ENCODE assay signal across 12 mouse cellular contexts in genomic region chr1:135507572-135508348, GRCm38 (mm10).
DNase-seq lines count a peak whose midpoint lies in the region; ATAC-seq lines count a peak whose summit lies in the region.
"Had no signal": no experiment of that assay in that cellular context is flagged by ENCODE, and none has a peak within 500 bp of the region (broad histone marks: within the 10 kb centered on the region; RNA-seq: fewer than 3 reads in every experiment).

No protein-coding gene starts in this region.

- no peak for DNase-seq in heart, postnatal 25 days (ENCODE audit: low spot score)
- peak; percentile 98 for DNase-seq in R1 (ENCODE audit: low read depth, low spot score)
- no peak for DNase-seq in yolk sac, embryonic 10.5 days (ENCODE audit: low spot score)
- no peak for DNase-seq in right cerebral cortex, postnatal 25 days
- DNase-seq: cerebellum, adult 9-10 months; kidney, postnatal 36 days; thymus, adult 18-20 months had no signal

- H3K4me2 ChIP-seq in heart, embryonic 11.5 days: peak overlapping the region; percentile 77
- peak overlapping the region; percentile 81 for H3K4me2 ChIP-seq in heart, embryonic 16.5 days (ENCODE audit: low read depth, low read length)
- peak overlapping the region; percentile 88 for H3K4me2 ChIP-seq in limb, embryonic 13.5 days (replicated peaks)
- no peak overlapping the region for H3K4me2 ChIP-seq in liver, embryonic 12.5 days
- H3K4me2 ChIP-seq: liver, embryonic 11.5 days had no signal

- H3K27me3 ChIP-seq in heart, embryonic 11.5 days (ENCODE audit: control insufficient read depth, insufficient read depth, low read length): no peaks in the 10 kb centered on the region
- H3K27me3 ChIP-seq in heart, embryonic 16.5 days (ENCODE audit: control insufficient read depth, insufficient read depth, low read length): no peaks in the 10 kb centered on the region
- H3K27me3 ChIP-seq in limb, embryonic 13.5 days: 0 out of 2 replicates have a peak, but pooled peaks cover 2% of the 10 kb centered on the region
- H3K27me3 ChIP-seq in liver, embryonic 12.5 days (replicated peaks): peaks cover 50% of the 10 kb centered on the region

- WGBS in heart, embryonic 11.5 days (ENCODE audit: insufficient replicate concordance): 36% methylated on average over 14 of the region's 14 CpGs
- 48% methylated on average over 14 of the region's 14 CpGs for WGBS in heart, embryonic 16.5 days
- 14% methylated on average over 14 of the region's 14 CpGs for WGBS in limb, embryonic 13.5 days
- WGBS in liver, embryonic 12.5 days (ENCODE audit: insufficient replicate concordance): 54% methylated on average over 14 of the region's 14 CpGs

- intact Hi-C loops in heart, postnatal 25 days (cut with DNase I): no loop called here

- no peaks in the 10 kb centered on the region for H3K36me3 ChIP-seq in heart, embryonic 11.5 days (ENCODE audit: control insufficient read depth, insufficient read depth, low read length)
- 0 out of 2 replicates have a peak, but pooled peaks cover 3% of the 10 kb centered on the region for H3K36me3 ChIP-seq in heart, embryonic 16.5 days (ENCODE audit: control insufficient read depth, insufficient read depth)
- H3K36me3 ChIP-seq in limb, embryonic 13.5 days: no peaks in the 10 kb centered on the region
- H3K36me3 ChIP-seq in liver, embryonic 12.5 days: no peaks in the 10 kb centered on the region

- H3K4me1 ChIP-seq in heart, embryonic 11.5 days (ENCODE audit: control insufficient read depth, insufficient read depth, low read length): peaks cover 32% of the 10 kb centered on the region
- H3K4me1 ChIP-seq in heart, embryonic 16.5 days (ENCODE audit: control insufficient read depth, insufficient read depth, low read length): peaks cover 48% of the 10 kb centered on the region
- H3K4me1 ChIP-seq in limb, embryonic 13.5 days: peaks cover 52% of the 10 kb centered on the region
- H3K4me1 ChIP-seq in liver, embryonic 12.5 days: peaks cover 16% of the 10 kb centered on the region

- H3K9me3 ChIP-seq in heart, embryonic 11.5 days (replicated peaks; ENCODE audit: control insufficient read depth, low read length): no peaks in the 10 kb centered on the region
- H3K9me3 ChIP-seq in heart, embryonic 16.5 days (replicated peaks; ENCODE audit: control insufficient read depth, low read length): no peaks in the 10 kb centered on the region
- H3K9me3 ChIP-seq in limb, embryonic 13.5 days: no peaks in the 10 kb centered on the region
- no peaks in the 10 kb centered on the region for H3K9me3 ChIP-seq in liver, embryonic 12.5 days (replicated peaks)

- no peak overlapping the region for H3K27ac ChIP-seq in heart, embryonic 11.5 days (ENCODE audit: low read depth, low read length)
- peak overlapping the region; percentile 15; the same call in 1 of the 2 replicates for H3K27ac ChIP-seq in heart, embryonic 16.5 days (ENCODE audit: low read length)
- H3K27ac ChIP-seq in limb, embryonic 13.5 days: no peak overlapping the region
- H3K27ac ChIP-seq in liver, embryonic 12.5 days: no peak overlapping the region

- H3K4me3 ChIP-seq in heart, embryonic 11.5 days (ENCODE audit: low read depth, low read length): peak overlapping the region; percentile 63
- H3K4me3 ChIP-seq in heart, embryonic 16.5 days (ENCODE audit: low read length): peak overlapping the region; percentile 77
- H3K4me3 ChIP-seq in limb, embryonic 13.5 days: peak overlapping the region; percentile 57; the same call in 1 of the 2 replicates
- no peak overlapping the region for H3K4me3 ChIP-seq in liver, embryonic 12.5 days

- ATAC-seq in heart, embryonic 11.5 days (replicated peaks; ENCODE audit: insufficient number of reproducible peaks, low FRiP score, low TSS enrichment): no peak
- no peak for ATAC-seq in heart, embryonic 16.5 days (replicated peaks; ENCODE audit: extremely low read depth, insufficient read depth, low FRiP score)
- ATAC-seq in limb, embryonic 13.5 days (ENCODE audit: low FRiP score, low read depth): no peak
- ATAC-seq in liver, embryonic 12.5 days: no peak

- peak overlapping the region; percentile 39 for H3K9ac ChIP-seq in heart, embryonic 11.5 days (ENCODE audit: low read depth, low read length)
- peak overlapping the region; percentile 82 for H3K9ac ChIP-seq in heart, embryonic 16.5 days (ENCODE audit: low read length)
- H3K9ac ChIP-seq in limb, embryonic 13.5 days: no peak overlapping the region
- H3K9ac ChIP-seq in liver, embryonic 12.5 days: no peak overlapping the region

Comparison
In these comparisons a context has a peak if more than half of its experiments do, and no peak if none do; other contexts are left out.
1. H3K9ac ChIP-seq: peak in heart, embryonic 11.5 days (single experiment) and heart, embryonic 16.5 days (single experiment); none in limb, embryonic 13.5 days (single experiment) and liver, embryonic 12.5 days (single experiment).